Mouse (Mus musculus): ENCODE measurements around the gene Atp6v0a2. TPM values are rescaled to one million over a fixed set of nuclear protein-coding genes. Genes with fewer than 3 reads are reported as not detected.

The Atp6v0a2 gene
- polyA plus RNA-seq, 1 experiment from 2014 or later, result 12.6 TPM

GRCm38 (mm10) chr5:124748296-124748695, 119.9 kb downstream of the Atp6v0a2 start:
- Histone ChIP-seq H3K9ac (ENCODE audit: low read depth, low read length) (no peak overlapping the region), H3K4me1 (ENCODE audit: control insufficient read depth, low read depth, low read length) (no peaks in the 10 kb centered on the region), H3K4me2 (ENCODE audit: low read depth, low read length) (no peak overlapping the region), H3K36me3 (ENCODE audit: control insufficient read depth, insufficient read depth) (no peaks in the 10 kb centered on the region), H3K27ac (ENCODE audit: low read length) (no peak overlapping the region), H3K9me3 (replicated peaks; ENCODE audit: control insufficient read depth, low read length) (no peaks in the 10 kb centered on the region), H3K4me3 (ENCODE audit: low read depth, low read length) (no peak overlapping the region), H3K27me3 (ENCODE audit: control insufficient read depth, insufficient read depth, low read depth, low read length) (no peaks in the 10 kb centered on the region)
- WGBS (ENCODE audit: insufficient replicate concordance), result 80% methylated on average over 18 of the region's 18 CpGs
- no peak for ATAC-seq (ENCODE audit: low read depth)

GRCm38 (mm10) chr5:124751656-124752055, 123.3 kb downstream of the Atp6v0a2 start:
- H3K36me3 ChIP-seq (ENCODE audit: control insufficient read depth, insufficient read depth), result no peaks in the 10 kb centered on the region
- WGBS (ENCODE audit: insufficient replicate concordance), result 72% methylated on average over 9 of the region's 9 CpGs
- H3K4me1 ChIP-seq (ENCODE audit: control insufficient read depth, low read depth, low read length), result no peaks in the 10 kb centered on the region
- no peak overlapping the region for H3K4me3 ChIP-seq (ENCODE audit: low read depth, low read length)
- H3K9ac ChIP-seq (ENCODE audit: low read depth, low read length), result no peak overlapping the region
- ATAC-seq (ENCODE audit: low read depth), result no peak
- no peaks in the 10 kb centered on the region for H3K27me3 ChIP-seq (ENCODE audit: control insufficient read depth, insufficient read depth, low read depth, low read length)
- no peaks in the 10 kb centered on the region for H3K9me3 ChIP-seq (replicated peaks; ENCODE audit: control insufficient read depth, low read length)
- no peak overlapping the region for H3K4me2 ChIP-seq (ENCODE audit: low read depth, low read length)
- H3K27ac ChIP-seq (ENCODE audit: low read length), result no peak overlapping the region

GRCm38 (mm10) chr5:124761011-124761410, 132.6 kb downstream of the Atp6v0a2 start:
- Histone ChIP-seq H3K4me1 (ENCODE audit: control insufficient read depth, low read depth, low read length) (no peaks in the 10 kb centered on the region), H3K36me3 (ENCODE audit: control insufficient read depth, insufficient read depth) (no peaks in the 10 kb centered on the region), H3K9me3 (replicated peaks; ENCODE audit: control insufficient read depth, low read length) (no peaks in the 10 kb centered on the region), H3K27ac (ENCODE audit: low read length) (no peak overlapping the region), H3K4me2 (ENCODE audit: low read depth, low read length) (no peak overlapping the region), H3K9ac (ENCODE audit: low read depth, low read length) (no peak overlapping the region), H3K4me3 (ENCODE audit: low read depth, low read length) (no peak overlapping the region), H3K27me3 (ENCODE audit: control insufficient read depth, insufficient read depth, low read depth, low read length) (no peaks in the 10 kb centered on the region)
- no peak for ATAC-seq (ENCODE audit: low read depth)
- WGBS (ENCODE audit: insufficient replicate concordance), result 51% methylated on average over 18 of the region's 18 CpGs

- no peak overlapping the region for H3K4me3 ChIP-seq (ENCODE audit: low read depth, low read length)
- 70% methylated on average over 1 of the region's 1 CpGs for WGBS (ENCODE audit: insufficient replicate concordance)
These were observed 133.4 kb downstream of the Atp6v0a2 start for GRCm38 (mm10) chr5:124761787-124762186.

More at GRCm38 (mm10) chr5:124761787-124762186, 133.4 kb downstream of the Atp6v0a2 start:
- Histone ChIP-seq H3K9me3 (replicated peaks; ENCODE audit: control insufficient read depth, low read length) (no peaks in the 10 kb centered on the region), H3K4me1 (ENCODE audit: control insufficient read depth, low read depth, low read length) (no peaks in the 10 kb centered on the region), H3K27me3 (ENCODE audit: control insufficient read depth, insufficient read depth, low read depth, low read length) (no peaks in the 10 kb centered on the region), H3K27ac (ENCODE audit: low read length) (no peak overlapping the region), H3K36me3 (ENCODE audit: control insufficient read depth, insufficient read depth) (no peaks in the 10 kb centered on the region), H3K4me2 (ENCODE audit: low read depth, low read length) (no peak overlapping the region), H3K9ac (ENCODE audit: low read depth, low read length) (no peak overlapping the region)
- no peak for ATAC-seq (ENCODE audit: low read depth)

Other genes with a start within 250 kb of the Atp6v0a2 start
- 34.5 and 36.2 TPM in 2 replicates for gene Sbno1, start 202.6 kb upstream of the Atp6v0a2 start, polyA plus RNA-seq (2015; fragmentation: Nextera tagmentation; extraction: Ambion mirVana)
- 39.6 and 41.5 TPM in 2 replicates for gene Kmt5a, start 188.6 kb upstream of the Atp6v0a2 start, polyA plus RNA-seq (2015; fragmentation: Nextera tagmentation; extraction: Ambion mirVana)
- gene Rilpl2, start 150.2 kb upstream of the Atp6v0a2 start, polyA plus RNA-seq (2015; fragmentation: Nextera tagmentation; extraction: Ambion mirVana), result 8.4 and 9.3 TPM in 2 replicates
- 9.2 and 9.9 TPM in 2 replicates for gene Snrnp35, start 145.4 kb upstream of the Atp6v0a2 start, polyA plus RNA-seq (2015; fragmentation: Nextera tagmentation; extraction: Ambion mirVana)
- 1.4 and 1.6 TPM in 2 replicates for gene Rilpl1, start 97.2 kb upstream of the Atp6v0a2 start, polyA plus RNA-seq (2015; fragmentation: Nextera tagmentation; extraction: Ambion mirVana)
- gene Tmed2, start 87.9 kb upstream of the Atp6v0a2 start, polyA plus RNA-seq (2015; fragmentation: Nextera tagmentation; extraction: Ambion mirVana), result 282 and 309 TPM in 2 replicates
- gene Ddx55, start 75.7 kb upstream of the Atp6v0a2 start, polyA plus RNA-seq (2015; fragmentation: Nextera tagmentation; extraction: Ambion mirVana), result 4.6 and 4.9 TPM in 2 replicates
- 33.0 and 34.3 TPM in 2 replicates for gene Eif2b1, start 49.4 kb upstream of the Atp6v0a2 start, polyA plus RNA-seq (2015; fragmentation: Nextera tagmentation; extraction: Ambion mirVana)
- 17.7 and 17.8 TPM in 2 replicates for gene Gtf2h3, start 49.4 kb upstream of the Atp6v0a2 start, polyA plus RNA-seq (2015; fragmentation: Nextera tagmentation; extraction: Ambion mirVana)
- gene Dnah10, start 96.5 kb downstream of the Atp6v0a2 start, polyA plus RNA-seq (2015; fragmentation: Nextera tagmentation; extraction: Ambion mirVana), result 0.01 TPM in 2 replicates
- gene Ccdc92, start 233.8 kb downstream of the Atp6v0a2 start, polyA plus RNA-seq (2015; fragmentation: Nextera tagmentation; extraction: Ambion mirVana), result 0.13 and 0.26 TPM in 2 replicates
- 9.5 and 10.9 TPM in 2 replicates for gene Zfp664, start 234.1 kb downstream of the Atp6v0a2 start, polyA plus RNA-seq (2015; fragmentation: Nextera tagmentation; extraction: Ambion mirVana)